Mouse (Mus musculus) ES-Bruce4 (cell line): ENCODE results near the gene Parp3. TPM values are rescaled to one million over a fixed set of nuclear protein-coding genes. Genes with fewer than 3 reads are reported as not detected.
"Not testable (repeated sequence)": the region's sequence is repeated elsewhere in the genome, so short reads cannot be mapped to it uniquely, and the experiment has no call there.

Experiments used
- H3K27ac ChIP-seq: 2 replicates; pipeline ENCODE4 v1.5.1; 2012; ENCODE audit warnings: low read length, inconsistent platforms; ENCODE audit not compliant: insufficient read depth
- H3K27me3 ChIP-seq: 2 replicates; pipeline ENCODE4 v1.6.1; 2012; ENCODE audit warnings: mild to moderate bottlenecking, low read length, inconsistent platforms; ENCODE audit not compliant: control insufficient read depth, poor library complexity, insufficient read depth, severe bottlenecking
- H3K36me3 ChIP-seq: 2 replicates; pipeline ENCODE4 v1.6.1; 2012; ENCODE audit warnings: inconsistent platforms, mild to moderate bottlenecking, low read length, moderate library complexity; ENCODE audit not compliant: control insufficient read depth, poor library complexity, insufficient read depth, severe bottlenecking
- H3K4me1 ChIP-seq: one replicate; pipeline ENCODE4 v1.8.1; 2011; ENCODE audit warnings: low read length; ENCODE audit not compliant: control insufficient read depth, insufficient read depth
- H3K4me3 ChIP-seq: 2 replicates; pipeline ENCODE4 v1.5.1; 2011; ENCODE audit warnings: low read depth, mild to moderate bottlenecking, low read length
- H3K9ac ChIP-seq: 2 replicates; pipeline ENCODE4 v1.6.1; 2012; ENCODE audit warnings: low read depth, mild to moderate bottlenecking, inconsistent platforms; ENCODE audit not compliant: poor library complexity, severe bottlenecking
- H3K9me3 ChIP-seq: replicated peaks from 2 replicates; pipeline ENCODE4 v1.6.1; 2012; ENCODE audit warnings: mild to moderate bottlenecking, low read length, inconsistent platforms; ENCODE audit not compliant: control insufficient read depth, poor library complexity, insufficient read depth, severe bottlenecking
- CTCF ChIP-seq: IDR thresholded peaks from one replicate; pipeline ENCODE4 v1.8.1; 2011; ENCODE audit warnings: low read depth, low read length
- EP300 ChIP-seq: IDR thresholded peaks from 2 replicates; pipeline ENCODE4 v1.6.1; 2011; ENCODE audit warnings: low read depth, low read length; ENCODE audit not compliant: insufficient read depth
- POLR2A ChIP-seq: IDR thresholded peaks from one replicate; pipeline ENCODE4 v1.8.1; 2011; ENCODE audit warnings: low read length; ENCODE audit not compliant: insufficient read depth
- polyA plus RNA-seq: library from polyadenylated mRNA; stranded (reverse); fragments of >200 nt; gene quantifications from 2 replicates; pipeline ENCODE4 v1.2.4, GENCODE M21; 2011; ENCODE audit warnings: low read depth; ENCODE audit not compliant: missing spikeins, insufficient read depth, insufficient read length

Parp3 gene
- polyA plus RNA-seq, 1 experiment = 8.0 TPM

GRCm38 (mm10) chr9:106509356-106509755 lies 32.6 kb upstream of the Parp3 start:
- no peaks in the 10 kb centered on the region for H3K36me3 ChIP-seq
- H3K4me1 ChIP-seq = no peaks in the 10 kb centered on the region
- no peaks in the 10 kb centered on the region for H3K27me3 ChIP-seq
- H3K27ac ChIP-seq = no peak overlapping the region
- H3K9me3 ChIP-seq = no peaks in the 10 kb centered on the region
- no peak overlapping the region for H3K4me3 ChIP-seq
- no peak overlapping the region for H3K9ac ChIP-seq
- TF ChIP-seq CTCF (no peak), EP300 (no peak), POLR2A (no peak)

GRCm38 (mm10) chr9:106504246-106504645 lies 27.5 kb upstream of the Parp3 start:
- TF ChIP-seq CTCF (no peak), POLR2A (no peak), EP300 (no peak)
- no peak overlapping the region for H3K4me3 ChIP-seq
- H3K27me3 ChIP-seq = no peaks in the 10 kb centered on the region
- H3K36me3 ChIP-seq = no peaks in the 10 kb centered on the region
- H3K27ac ChIP-seq = no peak overlapping the region
- no peaks in the 10 kb centered on the region for H3K9me3 ChIP-seq
- H3K9ac ChIP-seq = no peak overlapping the region
- H3K4me1 ChIP-seq = no peaks in the 10 kb centered on the region

DNA sequence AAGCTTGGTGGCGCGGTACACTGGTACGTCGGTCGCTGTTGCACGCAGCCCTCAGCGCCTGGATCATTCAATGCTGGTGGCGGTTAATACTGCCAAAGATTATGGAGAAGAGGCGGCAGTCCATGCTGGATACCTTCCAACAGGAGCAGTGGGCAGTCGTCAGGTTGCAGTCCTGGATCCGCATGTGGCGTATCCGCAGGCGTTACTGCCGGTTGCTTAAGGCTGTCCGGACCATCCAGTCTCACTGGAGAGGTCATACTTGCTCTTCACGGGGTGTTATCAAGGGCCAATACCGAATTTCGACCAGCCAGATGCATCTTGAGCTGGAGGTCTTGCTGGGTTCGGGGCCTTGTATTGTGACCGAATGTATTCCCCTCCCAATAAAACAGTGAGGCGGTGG lies 25.1 kb upstream of the Parp3 start:
- Histone ChIP-seq H3K4me3 (peak overlapping the region; percentile 26), H3K36me3 (no peaks in the 10 kb centered on the region), H3K27me3 (no peaks in the 10 kb centered on the region), H3K9ac (no peak overlapping the region), H3K27ac (no peak overlapping the region), H3K9me3 (no peaks in the 10 kb centered on the region), H3K4me1 (no peaks in the 10 kb centered on the region)
- TF ChIP-seq CTCF = no peak
- no peak for TF ChIP-seq EP300
- no peak for TF ChIP-seq POLR2A

DNA sequence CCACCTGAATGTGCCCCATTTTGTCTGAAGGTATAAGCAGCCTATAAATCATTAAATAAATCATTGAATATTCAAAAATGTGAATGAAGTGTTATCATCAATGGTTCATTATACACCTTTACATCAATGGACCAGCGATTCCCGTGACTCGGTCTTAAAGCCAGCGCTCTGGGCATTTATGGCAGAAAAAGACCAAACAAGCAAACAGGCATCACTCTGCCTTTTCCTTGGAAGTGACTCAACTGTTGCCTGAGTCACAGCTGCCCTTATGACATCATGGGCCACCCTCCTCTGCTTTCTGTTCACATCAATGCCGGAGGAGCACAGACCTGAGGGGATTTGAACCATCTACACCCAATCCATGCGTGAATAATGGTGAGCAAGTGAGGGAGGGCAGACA lies 22.9 kb upstream of the Parp3 start, which contains the start of gene Iqcf1:
Iqcf1 (plus strand) TSS at position 301 of the 400 bp plus-strand sequence.
- Histone ChIP-seq H3K4me1 (no peaks in the 10 kb centered on the region), H3K9me3 (no peaks in the 10 kb centered on the region), H3K27me3 (no peaks in the 10 kb centered on the region), H3K27ac (no peak within 1 kb of the TSS), H3K9ac (no peak within 1 kb of the TSS), H3K36me3 (no peaks in the 10 kb centered on the region), H3K4me3 (no peak within 1 kb of the TSS)
- TF ChIP-seq POLR2A (no peak), EP300 (no peak), CTCF (no peak)

- H3K27ac ChIP-seq, H3K9ac ChIP-seq, H3K27me3 ChIP-seq, H3K4me3 ChIP-seq, H3K4me1 ChIP-seq, H3K36me3 ChIP-seq, H3K9me3 ChIP-seq: not testable (repeated sequence)
Measured at GRCm38 (mm10) chr9:106487602-106488001, 10.9 kb upstream of the Parp3 start.

- TF ChIP-seq CTCF (no peak), POLR2A (no peak), EP300 (no peak)
- Histone ChIP-seq H3K27me3 (no peaks in the 10 kb centered on the region), H3K4me1 (peaks cover 3% of the 10 kb centered on the region), H3K9me3 (no peaks in the 10 kb centered on the region), H3K9ac (no peak overlapping the region), H3K4me3 (no peak overlapping the region), H3K27ac (no peak overlapping the region), H3K36me3 (peaks cover 8% of the 10 kb centered on the region)
Measured at GRCm38 (mm10) chr9:106485076-106485475, 8.3 kb upstream of the Parp3 start.
